In genomic region chr8:105575538-105575937, GRCm38 (mm10) we compare ENCODE assay signal across 31 mouse cellular contexts. TPM values are rescaled to one million over a fixed set of nuclear protein-coding genes. Genes with fewer than 3 reads are reported as not detected.
DNase-seq lines count a peak whose midpoint lies in the region; ATAC-seq and TF ChIP-seq lines count a peak whose summit lies in the region.
"Had no signal": no experiment of that assay in that cellular context is flagged by ENCODE, and none has a peak within 500 bp of the region (broad histone marks: within the 10 kb centered on the region; RNA-seq: fewer than 3 reads in every experiment).

No protein-coding gene starts in this region.

- no peak overlapping the region for H3K4me2 ChIP-seq in embryonic facial prominence, embryonic 14.5 days (ENCODE audit: low read depth, low read length)
- H3K4me2 ChIP-seq in hindbrain, postnatal 0 days (ENCODE audit: low read depth, low read length): no peak overlapping the region
- H3K4me2 ChIP-seq in hindbrain, embryonic 16.5 days (ENCODE audit: low read length): no peak overlapping the region
- H3K4me2 ChIP-seq: embryonic facial prominence, embryonic 15.5 days; forebrain, embryonic 12.5 days; heart, embryonic 12.5 days; hindbrain, embryonic 13.5 days; kidney, embryonic 15.5 days; limb, embryonic 13.5 days; liver, embryonic 11.5 days; lung, embryonic 15.5 days; midbrain, embryonic 11.5 days had no signal

- H3K9ac ChIP-seq in embryonic facial prominence, embryonic 14.5 days (ENCODE audit: low read depth, low read length): no peak overlapping the region
- no peak overlapping the region for H3K9ac ChIP-seq in hindbrain, postnatal 0 days (replicated peaks; ENCODE audit: low read length)
- H3K9ac ChIP-seq in hindbrain, embryonic 16.5 days (ENCODE audit: low read depth, low read length): no peak overlapping the region
- H3K9ac ChIP-seq: embryonic facial prominence, embryonic 15.5 days; forebrain, embryonic 12.5 days; heart, embryonic 12.5 days; hindbrain, embryonic 13.5 days; kidney, embryonic 15.5 days; limb, embryonic 13.5 days; lung, embryonic 15.5 days had no signal

- H3K4me3 ChIP-seq in embryonic facial prominence, embryonic 14.5 days (ENCODE audit: low read depth, low read length): no peak overlapping the region
- no peak overlapping the region for H3K4me3 ChIP-seq in embryonic facial prominence, embryonic 10.5 days
- no peak overlapping the region for H3K4me3 ChIP-seq in hindbrain, postnatal 0 days (ENCODE audit: low read length)
- no peak overlapping the region for H3K4me3 ChIP-seq in hindbrain, embryonic 16.5 days (ENCODE audit: low read length)
- H3K4me3 ChIP-seq: embryonic facial prominence, embryonic 15.5 days; forebrain, embryonic 12.5 days; heart, adult 2 months; heart, embryonic 12.5 days; hindbrain, embryonic 13.5 days; kidney, embryonic 15.5 days; layer of hippocampus, adult 2 months; limb, embryonic 13.5 days; lung, embryonic 15.5 days had no signal

- H3K27me3 ChIP-seq in embryonic facial prominence, embryonic 14.5 days (replicated peaks; ENCODE audit: control insufficient read depth, insufficient read depth, low read length): no peaks in the 10 kb centered on the region
- no peaks in the 10 kb centered on the region for H3K27me3 ChIP-seq in embryonic facial prominence, embryonic 10.5 days (replicated peaks; ENCODE audit: low read depth, poor library complexity, severe bottlenecking)
- H3K27me3 ChIP-seq in hindbrain, postnatal 0 days (ENCODE audit: insufficient read depth, low read length): no peaks in the 10 kb centered on the region
- no peaks in the 10 kb centered on the region for H3K27me3 ChIP-seq in hindbrain, embryonic 16.5 days (replicated peaks; ENCODE audit: control insufficient read depth, insufficient read depth, low read length)
- H3K27me3 ChIP-seq: embryonic facial prominence, embryonic 15.5 days; forebrain, embryonic 12.5 days; heart, embryonic 12.5 days; hindbrain, embryonic 13.5 days; kidney, embryonic 15.5 days; limb, embryonic 13.5 days; lung, embryonic 15.5 days had no signal

- TF ChIP-seq CTCF in hindbrain, postnatal 0 days (IDR thresholded peaks at IDR 0.05; ENCODE audit: low read depth): no peak
- TF ChIP-seq CTCF in brain, embryonic 14.5 days (IDR thresholded peaks at IDR 0.05; ENCODE audit: borderline replicate concordance, extremely low read depth, insufficient read depth, insufficient read length): no peak

- H3K27ac ChIP-seq in embryonic facial prominence, embryonic 14.5 days (replicated peaks; ENCODE audit: low read depth, low read length): no peak overlapping the region
- no peak overlapping the region for H3K27ac ChIP-seq in embryonic facial prominence, embryonic 10.5 days (replicated peaks)
- H3K27ac ChIP-seq in hindbrain, postnatal 0 days: no peak overlapping the region
- H3K27ac ChIP-seq in hindbrain, embryonic 16.5 days (ENCODE audit: low read depth, low read length): no peak overlapping the region
- H3K27ac ChIP-seq: embryonic facial prominence, embryonic 15.5 days; forebrain, embryonic 12.5 days; heart, adult 2 months; hindbrain, embryonic 13.5 days; kidney, embryonic 15.5 days; layer of hippocampus, adult 2 months; limb, embryonic 13.5 days; lung, embryonic 15.5 days had no signal

- DNase-seq in embryonic facial prominence, embryonic 14.5 days (ENCODE audit: low spot score): peak; percentile 9
- no peak for DNase-seq in embryonic facial prominence, embryonic 10.5 days (ENCODE audit: low spot score)
- peak; percentile 23 for DNase-seq in hindbrain, postnatal 0 days (ENCODE audit: low spot score)
- peak; percentile 38 for DNase-seq in NIH3T3 (ENCODE audit: low read depth)
- peak; percentile 39 for DNase-seq in brain, embryonic 14.5 days (ENCODE audit: low read depth)
- no peak for DNase-seq in frontal cortex, adult 2 months (ENCODE audit: extremely low spot score in 1 of 2, low spot score in 1 of 2)
- DNase-seq: adrenal gland, postnatal 10 days; B cell, adult 2 months; gastrocnemius, postnatal 36 days; heart, adult 2 months; kidney, adult 11 months; kidney, postnatal 36 days; retina, postnatal 1 day; right cerebral cortex, postnatal 14 days; thymus, postnatal 4 days had no signal

- no peak for ATAC-seq in embryonic facial prominence, embryonic 14.5 days (ENCODE audit: low read depth)
- ATAC-seq in hindbrain, postnatal 0 days: no peak
- ATAC-seq in hindbrain, embryonic 16.5 days: no peak
- ATAC-seq: activated CD4-positive, CD25-positive, alpha-beta regulatory T cell, adult 4 months; inflammation-experienced regulatory T-cells, adult 6 months had no signal

- no peaks in the 10 kb centered on the region for H3K9me3 ChIP-seq in embryonic facial prominence, embryonic 14.5 days (ENCODE audit: control insufficient read depth, low read length)
- no peaks in the 10 kb centered on the region for H3K9me3 ChIP-seq in embryonic facial prominence, embryonic 10.5 days
- no peaks in the 10 kb centered on the region for H3K9me3 ChIP-seq in hindbrain, postnatal 0 days (ENCODE audit: low read length)
- no peaks in the 10 kb centered on the region for H3K9me3 ChIP-seq in hindbrain, embryonic 16.5 days (ENCODE audit: control insufficient read depth, low read length)
- H3K9me3 ChIP-seq: embryonic facial prominence, embryonic 15.5 days; forebrain, embryonic 12.5 days; heart, embryonic 12.5 days; hindbrain, embryonic 13.5 days; kidney, embryonic 15.5 days; limb, embryonic 13.5 days; lung, embryonic 15.5 days had no signal

- no peaks in the 10 kb centered on the region for H3K4me1 ChIP-seq in embryonic facial prominence, embryonic 14.5 days (ENCODE audit: control insufficient read depth, insufficient read depth, low read length)
- H3K4me1 ChIP-seq in embryonic facial prominence, embryonic 10.5 days: no peaks in the 10 kb centered on the region
- H3K4me1 ChIP-seq in hindbrain, postnatal 0 days (ENCODE audit: insufficient read depth, low read length): no peaks in the 10 kb centered on the region
- no peaks in the 10 kb centered on the region for H3K4me1 ChIP-seq in hindbrain, embryonic 16.5 days (ENCODE audit: control insufficient read depth, insufficient read depth, low read depth, low read length)
- H3K4me1 ChIP-seq: forebrain, embryonic 12.5 days; hindbrain, embryonic 13.5 days; kidney, embryonic 15.5 days; limb, embryonic 13.5 days; lung, embryonic 15.5 days had no signal

- no peaks in the 10 kb centered on the region for H3K36me3 ChIP-seq in embryonic facial prominence, embryonic 14.5 days (ENCODE audit: control insufficient read depth, insufficient read depth, low read length)
- no peaks in the 10 kb centered on the region for H3K36me3 ChIP-seq in embryonic facial prominence, embryonic 10.5 days (replicated peaks)
- H3K36me3 ChIP-seq in hindbrain, postnatal 0 days (ENCODE audit: insufficient read depth, low read length): no peaks in the 10 kb centered on the region
- H3K36me3 ChIP-seq in hindbrain, embryonic 16.5 days (ENCODE audit: control insufficient read depth, insufficient read depth, low read length): no peaks in the 10 kb centered on the region
- H3K36me3 ChIP-seq: embryonic facial prominence, embryonic 15.5 days; forebrain, embryonic 12.5 days; heart, embryonic 12.5 days; hindbrain, embryonic 13.5 days; kidney, embryonic 15.5 days; limb, embryonic 13.5 days; lung, embryonic 15.5 days had no signal

- 22% methylated on average over 3 of the region's 3 CpGs for whole genome bisulfite sequencing in embryonic facial prominence, embryonic 14.5 days
- 79% methylated on average over 3 of the region's 3 CpGs for WGBS in embryonic facial prominence, embryonic 10.5 days
- WGBS in hindbrain, postnatal 0 days: 33% methylated on average over 3 of the region's 3 CpGs
- WGBS in hindbrain, embryonic 16.5 days: 28% methylated on average over 3 of the region's 3 CpGs

- TF ChIP-seq POLR2A in brain, embryonic 14.5 days (IDR thresholded peaks at IDR 0.05; ENCODE audit: borderline replicate concordance, extremely low read depth, insufficient read depth, insufficient read length, poor library complexity, severe bottlenecking): no peak

RNA-seq across cellular contexts. Expression of gene Atp6v0d1, which starts 9.7 kb away (rescaled TPM):
- polyA plus RNA-seq in embryonic facial prominence, embryonic 14.5 days (2014; fragmentation: Nextera tagmentation; extraction: Ambion mirVana): 92.7 and 102 TPM in 2 replicates
- 64.7 and 64.9 TPM in 2 replicates for polyA plus RNA-seq in embryonic facial prominence, embryonic 10.5 days (2016; fragmentation: Nextera tagmentation; extraction: Ambion mirVana)
- 231 and 249 TPM in 2 replicates for total RNA-seq in hindbrain, postnatal 0 days (2014; rRNA removed)
- 271 and 289 TPM in 2 replicates for polyA plus RNA-seq in hindbrain, postnatal 0 days (2015; fragmentation: Nextera tagmentation; extraction: Ambion mirVana)
- 250 and 273 TPM in 2 replicates for polyA plus RNA-seq in hindbrain, embryonic 16.5 days (2015; fragmentation: Nextera tagmentation; extraction: Ambion mirVana)
- 210 and 236 TPM in 2 replicates for polyA plus RNA-seq in brain, embryonic 14.5 days (2012; rRNA removed)
- polyA plus RNA-seq in frontal cortex, adult 2 months (2012; rRNA removed): 334 and 339 TPM in 2 replicates

RNA-seq across cellular contexts. Expression of gene Ripor1, which starts 29.5 kb away (rescaled TPM):
- polyA plus RNA-seq in embryonic facial prominence, embryonic 14.5 days (2014; fragmentation: Nextera tagmentation; extraction: Ambion mirVana): 22.4 and 23.6 TPM in 2 replicates
- 13.5 and 15.9 TPM in 2 replicates for polyA plus RNA-seq in embryonic facial prominence, embryonic 10.5 days (2016; fragmentation: Nextera tagmentation; extraction: Ambion mirVana)
- total RNA-seq in hindbrain, postnatal 0 days (2014; rRNA removed): 14.4 and 15.1 TPM in 2 replicates
- 23.5 and 28.7 TPM in 2 replicates for polyA plus RNA-seq in hindbrain, postnatal 0 days (2015; fragmentation: Nextera tagmentation; extraction: Ambion mirVana)
- polyA plus RNA-seq in hindbrain, embryonic 16.5 days (2015; fragmentation: Nextera tagmentation; extraction: Ambion mirVana): 37.2 and 41.7 TPM in 2 replicates
- 23.7 and 40.3 TPM in 2 replicates for polyA plus RNA-seq in brain, embryonic 14.5 days (2012; rRNA removed)
- 52.0 and 52.1 TPM in 2 replicates for polyA plus RNA-seq in frontal cortex, adult 2 months (2012; rRNA removed)

RNA-seq across cellular contexts. Expression of gene Hsd11b2, which starts 57.0 kb away (rescaled TPM):
- polyA plus RNA-seq in embryonic facial prominence, embryonic 14.5 days (2014; fragmentation: Nextera tagmentation; extraction: Ambion mirVana): 1.1 and 2.2 TPM in 2 replicates
- polyA plus RNA-seq in embryonic facial prominence, embryonic 10.5 days (2016; fragmentation: Nextera tagmentation; extraction: Ambion mirVana): 18.8 and 22.2 TPM in 2 replicates
- 6.1 and 9.9 TPM in 2 replicates for total RNA-seq in hindbrain, postnatal 0 days (2014; rRNA removed)
- polyA plus RNA-seq in hindbrain, postnatal 0 days (2015; fragmentation: Nextera tagmentation; extraction: Ambion mirVana): 6.3 and 7.4 TPM in 2 replicates
- polyA plus RNA-seq in hindbrain, embryonic 16.5 days (2015; fragmentation: Nextera tagmentation; extraction: Ambion mirVana): 6.9 and 8.8 TPM in 2 replicates
- 8.3 and 12.1 TPM in 2 replicates for polyA plus RNA-seq in brain, embryonic 14.5 days (2012; rRNA removed)
- 0.21 and 0.22 TPM in 2 replicates for polyA plus RNA-seq in frontal cortex, adult 2 months (2012; rRNA removed)
- total RNA-seq: common myeloid progenitor, adult 5-6 weeks; layer of hippocampus, adult 2 months; left cerebral cortex, adult 8-10 months; monocyte, adult 5-6 weeks had no signal
- polyA plus RNA-seq: activated CD4-positive, CD25-positive, alpha-beta regulatory T cell, adult 4 months; inflammation-experienced regulatory T-cells, adult 6 months had no signal

Comparison
In these comparisons a context has a peak if more than half of its experiments do, and no peak if none do; other contexts are left out.
1. DNase-seq: peak in embryonic facial prominence, embryonic 14.5 days (single experiment), hindbrain, postnatal 0 days (single experiment), NIH3T3 (single experiment) and brain, embryonic 14.5 days (single experiment); none in embryonic facial prominence, embryonic 10.5 days (single experiment) and frontal cortex, adult 2 months (0 of 2).